Mouse (Mus musculus) hindbrain, embryonic 16.5 days (tissue): ENCODE measurements at regions not wholly inside any gene's neighbourhood (a gene's known extent, or its start where the extent isn't known, plus 50 kb on each side); places are given as distances from the start of the nearest gene placed in this dataset.

Experiments used
- ATAC-seq: fragments of 200-750 bp; cut with Nextera tagmentation; 2 replicates; pipeline ENCODE4 v1.8.0; 2017; ENCODE audit warnings: moderate TSS enrichment, moderate library complexity
- H3K27ac ChIP-seq: fragments of 300-500 bp; sonication (generic); 2 replicates; pipeline ENCODE4 v1.5.1; 2014; ENCODE audit warnings: low read depth, mild to moderate bottlenecking, control low read depth, low read length, moderate library complexity
- H3K27me3 ChIP-seq: fragments of 300-500 bp; sonication (generic); replicated peaks from 2 replicates; pipeline ENCODE4 v1.6.1; 2014; ENCODE audit warnings: low read length; ENCODE audit not compliant: control insufficient read depth, insufficient read depth
- H3K36me3 ChIP-seq: fragments of 300-500 bp; sonication (generic); 2 replicates; pipeline ENCODE4 v1.6.1; 2014; ENCODE audit warnings: mild to moderate bottlenecking, low read length, moderate library complexity, mixed read lengths; ENCODE audit not compliant: control insufficient read depth, insufficient read depth
- H3K4me1 ChIP-seq: fragments of 300-500 bp; sonication (generic); 2 replicates; pipeline ENCODE4 v1.6.1; 2014; ENCODE audit warnings: low read depth, low read length; ENCODE audit not compliant: control insufficient read depth, insufficient read depth
- H3K4me2 ChIP-seq: fragments of 300-500 bp; sonication (generic); 2 replicates; pipeline ENCODE4 v1.6.1; 2014; ENCODE audit warnings: mild to moderate bottlenecking, low read length, control low read depth, moderate library complexity
- H3K4me3 ChIP-seq: fragments of 300-500 bp; sonication (generic); 2 replicates; pipeline ENCODE4 v1.5.1; 2014; ENCODE audit warnings: mild to moderate bottlenecking, low read length, control low read depth, moderate library complexity
- H3K9ac ChIP-seq: fragments of 300-500 bp; sonication (generic); 2 replicates; pipeline ENCODE4 v1.6.1; 2014; ENCODE audit warnings: low read depth, mild to moderate bottlenecking, control low read depth, low read length, moderate library complexity
- H3K9me3 ChIP-seq: fragments of 300-500 bp; sonication (generic); 2 replicates; pipeline ENCODE4 v1.6.1; 2014; ENCODE audit warnings: mild to moderate bottlenecking, low read length, moderate library complexity; ENCODE audit not compliant: control insufficient read depth
- WGBS: fragments of 180-500 bp; shearing (Covaris S2); extraction: QIAGEN DNeasy Blood & Tissue Kit; methylation state at CpG from one replicate; pipeline ENCODE4 v1.1.7; 2014; 5-methylcytosine and 5-hydroxymethylcytosine counted together

GRCm38 (mm10) chr5:134804291-134805049 lies 57.3 kb upstream of the Eln start:
- H3K4me3 ChIP-seq, result no peak overlapping the region
- ATAC-seq, result peak; percentile 48; the same call in 1 of the 2 replicates
- no peaks in the 10 kb centered on the region for H3K36me3 ChIP-seq
- no peak overlapping the region for H3K4me2 ChIP-seq
- WGBS, result 90% methylated on average over 20 of the region's 20 CpGs
- H3K9ac ChIP-seq, result no peak overlapping the region
- no peaks in the 10 kb centered on the region for H3K27me3 ChIP-seq
- H3K4me1 ChIP-seq, result no peaks in the 10 kb centered on the region
- H3K9me3 ChIP-seq, result peaks cover 7% of the 10 kb centered on the region; the same call in 1 of the 2 replicates
- no peak overlapping the region for H3K27ac ChIP-seq

GRCm38 (mm10) chr5:134802161-134802719 lies 55.1 kb upstream of the Eln start:
- no peak for ATAC-seq
- H3K27me3 ChIP-seq, result no peaks in the 10 kb centered on the region
- WGBS, result 83% methylated on average over 11 of the region's 11 CpGs
- H3K36me3 ChIP-seq, result no peaks in the 10 kb centered on the region
- peaks cover 4% of the 10 kb centered on the region; the same call in 1 of the 2 replicates for H3K4me1 ChIP-seq
- H3K4me2 ChIP-seq, result no peak overlapping the region
- no peak overlapping the region for H3K27ac ChIP-seq
- H3K4me3 ChIP-seq, result no peak overlapping the region
- H3K9ac ChIP-seq, result no peak overlapping the region
- H3K9me3 ChIP-seq, result peaks cover 7% of the 10 kb centered on the region; the same call in 1 of the 2 replicates

- H3K9ac ChIP-seq, result no peak overlapping the region
- no peak overlapping the region for H3K4me2 ChIP-seq
- H3K36me3 ChIP-seq, result no peaks in the 10 kb centered on the region
- WGBS, result 89% methylated on average over 3 of the region's 3 CpGs
- H3K27me3 ChIP-seq, result no peaks in the 10 kb centered on the region
- no peak overlapping the region for H3K27ac ChIP-seq
- peaks cover 7% of the 10 kb centered on the region; the same call in 1 of the 2 replicates for H3K9me3 ChIP-seq
- no peak for ATAC-seq
- H3K4me3 ChIP-seq, result no peak overlapping the region
- H3K4me1 ChIP-seq, result peaks cover 4% of the 10 kb centered on the region; the same call in 1 of the 2 replicates
Observed at GRCm38 (mm10) chr5:134800481-134800880, 53.4 kb upstream of the Eln start.

- Histone ChIP-seq H3K9me3 (peaks cover 7% of the 10 kb centered on the region; the same call in 1 of the 2 replicates), H3K4me1 (peaks cover 4% of the 10 kb centered on the region; the same call in 1 of the 2 replicates), H3K4me3 (no peak overlapping the region), H3K4me2 (no peak overlapping the region), H3K27ac (no peak overlapping the region), H3K9ac (no peak overlapping the region), H3K36me3 (no peaks in the 10 kb centered on the region), H3K27me3 (no peaks in the 10 kb centered on the region)
- no peak for ATAC-seq
Observed at GRCm38 (mm10) chr5:134799911-134800310, 52.8 kb upstream of the Eln start.

GRCm38 (mm10) chr5:134797688-134798094 lies 50.6 kb upstream of the Eln start:
- Histone ChIP-seq H3K4me2 (no peak overlapping the region), H3K9ac (no peak overlapping the region), H3K4me1 (peaks cover 4% of the 10 kb centered on the region; the same call in 1 of the 2 replicates), H3K9me3 (no peaks in the 10 kb centered on the region), H3K4me3 (no peak overlapping the region), H3K27ac (no peak overlapping the region), H3K36me3 (no peaks in the 10 kb centered on the region), H3K27me3 (no peaks in the 10 kb centered on the region; the same call in 1 of the 2 replicates)
- no peak for ATAC-seq
- 52% methylated on average over 18 of the region's 18 CpGs for WGBS
